Mouse (Mus musculus) heart, embryonic 12.5 days (tissue): ENCODE measurements at regions not wholly inside any gene's neighbourhood (a gene's known extent, or its start where the extent isn't known, plus 50 kb on each side); places are given as distances from the start of the nearest gene placed in this dataset.

Experiments used
- ATAC-seq: fragments of 200-750 bp; cut with Nextera tagmentation; 2 replicates; pipeline ENCODE4 v1.8.0; 2017; ENCODE audit warnings: moderate TSS enrichment, moderate library complexity; ENCODE audit not compliant: insufficient number of reproducible peaks, low FRiP score
- H3K27ac ChIP-seq: fragments of 300-500 bp; sonication (generic); 2 replicates; pipeline ENCODE4 v1.5.1; 2016; ENCODE audit warnings: mild to moderate bottlenecking, moderate library complexity; ENCODE audit not compliant: poor library complexity, severe bottlenecking
- H3K27me3 ChIP-seq: fragments of 300-500 bp; sonication (generic); replicated peaks from 2 replicates; pipeline ENCODE4 v1.6.1; 2016; ENCODE audit warnings: mild to moderate bottlenecking, moderate library complexity
- H3K36me3 ChIP-seq: fragments of 300-500 bp; sonication (generic); 2 replicates; pipeline ENCODE4 v1.6.1; 2016; ENCODE audit warnings: mild to moderate bottlenecking, moderate library complexity
- H3K4me1 ChIP-seq: fragments of 300-500 bp; sonication (generic); replicated peaks from 2 replicates; pipeline ENCODE4 v1.6.1; 2016; ENCODE audit warnings: mild to moderate bottlenecking
- H3K4me2 ChIP-seq: fragments of 300-500 bp; sonication (generic); 2 replicates; pipeline ENCODE4 v1.6.1; 2016; ENCODE audit warnings: mild to moderate bottlenecking, moderate library complexity
- H3K4me3 ChIP-seq: fragments of 300-500 bp; sonication (generic); 2 replicates; pipeline ENCODE4 v1.5.1; 2016; ENCODE audit warnings: mild to moderate bottlenecking
- H3K9ac ChIP-seq: fragments of 300-500 bp; sonication (generic); 2 replicates; pipeline ENCODE4 v1.6.1; 2016; ENCODE audit warnings: mild to moderate bottlenecking, moderate library complexity
- H3K9me3 ChIP-seq: fragments of 300-500 bp; sonication (generic); replicated peaks from 2 replicates; pipeline ENCODE4 v1.6.1; 2016; ENCODE audit warnings: mild to moderate bottlenecking, moderate library complexity
- WGBS: fragments of 180-500 bp; shearing (Covaris S2); methylation state at CpG from one replicate; pipeline ENCODE4 v1.1.7; 2016; 5-methylcytosine and 5-hydroxymethylcytosine counted together

DNA sequence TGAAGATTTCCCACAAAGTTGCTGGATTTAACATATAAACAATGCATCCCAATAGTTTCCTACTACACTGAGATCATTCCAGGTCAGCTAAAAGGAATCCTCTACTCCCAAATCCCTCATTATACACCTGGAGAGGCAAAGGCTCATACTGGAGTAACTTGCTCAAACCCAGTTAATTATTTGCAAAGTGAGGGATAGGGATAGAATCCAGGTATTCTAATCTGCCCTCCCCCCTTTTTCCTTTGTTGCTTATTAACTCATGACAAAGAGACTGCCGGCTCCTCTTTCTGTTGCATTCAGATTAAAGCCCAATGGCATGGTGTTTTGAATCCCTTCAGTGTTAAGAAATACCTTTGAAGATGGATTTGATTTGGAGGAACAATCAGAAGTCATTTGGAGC is 308.4 kb downstream of the Epha4 start:
- Histone ChIP-seq H3K4me2 (no peak overlapping the region), H3K4me3 (no peak overlapping the region), H3K27ac (no peak overlapping the region), H3K36me3 (no peaks in the 10 kb centered on the region), H3K9ac (no peak overlapping the region), H3K27me3 (no peaks in the 10 kb centered on the region), H3K4me1 (no peaks in the 10 kb centered on the region), H3K9me3 (no peaks in the 10 kb centered on the region)
- ATAC-seq: no peak
- 81% methylated on average over 1 of the region's 1 CpGs for WGBS

DNA sequence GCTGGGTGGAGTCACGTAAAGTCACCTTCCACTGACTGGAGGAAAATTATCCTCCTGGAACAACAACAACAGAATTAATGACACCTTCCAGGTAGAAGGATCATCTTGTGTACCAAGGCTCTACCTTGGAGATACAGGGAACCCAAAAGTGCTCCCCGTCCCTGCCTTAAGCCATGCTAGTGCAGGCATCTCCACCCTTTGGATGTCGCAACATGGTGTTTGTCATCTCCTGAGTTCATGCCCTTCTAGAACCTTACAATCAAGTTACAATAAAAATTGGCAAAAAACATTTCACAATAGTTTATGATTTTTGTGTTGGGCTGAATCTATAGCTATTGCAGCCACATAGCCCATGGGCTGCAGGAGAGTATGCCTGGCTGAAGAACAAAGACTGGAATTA is 305.5 kb downstream of the Epha4 start:
- ATAC-seq: no peak
- Histone ChIP-seq H3K4me2 (no peak overlapping the region), H3K27me3 (no peaks in the 10 kb centered on the region), H3K27ac (no peak overlapping the region), H3K36me3 (no peaks in the 10 kb centered on the region), H3K9me3 (no peaks in the 10 kb centered on the region), H3K9ac (no peak overlapping the region), H3K4me1 (peaks cover 7% of the 10 kb centered on the region; the same call in 1 of the 2 replicates), H3K4me3 (no peak overlapping the region)
- 84% methylated on average over 3 of the region's 3 CpGs for WGBS

DNA sequence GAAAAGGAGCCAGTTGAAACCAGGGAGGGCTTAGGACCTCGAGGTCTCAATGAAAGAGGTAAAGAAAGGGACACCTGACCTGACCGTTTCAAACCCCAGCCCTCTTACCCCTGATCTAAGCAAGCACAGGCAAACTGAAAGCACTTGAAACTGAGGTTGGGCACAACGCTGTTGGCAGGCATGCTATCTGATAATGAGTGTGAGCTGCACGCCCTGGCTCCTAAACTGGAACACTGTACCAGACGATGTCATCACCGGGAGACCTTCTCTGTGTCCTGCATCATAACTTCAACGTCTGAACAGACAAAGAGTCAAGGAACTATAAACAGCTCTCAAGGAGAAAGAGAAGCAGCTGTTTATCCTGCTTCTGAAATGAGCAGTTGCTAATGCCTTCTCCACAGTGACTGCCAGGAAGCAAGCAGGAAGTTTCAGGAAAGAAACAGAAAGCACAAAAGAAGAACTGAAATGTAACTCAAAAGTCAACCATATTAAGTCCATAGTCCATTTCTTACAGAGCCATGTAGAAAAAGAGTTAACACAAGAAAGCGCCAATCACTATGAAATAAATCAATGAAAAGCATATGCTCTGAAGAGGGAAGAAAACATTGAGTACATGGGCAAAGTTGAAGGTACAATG is 301.3 kb downstream of the Epha4 start:
- 21% methylated on average over 8 of the region's 8 CpGs for WGBS
- no peak for ATAC-seq

DNA sequence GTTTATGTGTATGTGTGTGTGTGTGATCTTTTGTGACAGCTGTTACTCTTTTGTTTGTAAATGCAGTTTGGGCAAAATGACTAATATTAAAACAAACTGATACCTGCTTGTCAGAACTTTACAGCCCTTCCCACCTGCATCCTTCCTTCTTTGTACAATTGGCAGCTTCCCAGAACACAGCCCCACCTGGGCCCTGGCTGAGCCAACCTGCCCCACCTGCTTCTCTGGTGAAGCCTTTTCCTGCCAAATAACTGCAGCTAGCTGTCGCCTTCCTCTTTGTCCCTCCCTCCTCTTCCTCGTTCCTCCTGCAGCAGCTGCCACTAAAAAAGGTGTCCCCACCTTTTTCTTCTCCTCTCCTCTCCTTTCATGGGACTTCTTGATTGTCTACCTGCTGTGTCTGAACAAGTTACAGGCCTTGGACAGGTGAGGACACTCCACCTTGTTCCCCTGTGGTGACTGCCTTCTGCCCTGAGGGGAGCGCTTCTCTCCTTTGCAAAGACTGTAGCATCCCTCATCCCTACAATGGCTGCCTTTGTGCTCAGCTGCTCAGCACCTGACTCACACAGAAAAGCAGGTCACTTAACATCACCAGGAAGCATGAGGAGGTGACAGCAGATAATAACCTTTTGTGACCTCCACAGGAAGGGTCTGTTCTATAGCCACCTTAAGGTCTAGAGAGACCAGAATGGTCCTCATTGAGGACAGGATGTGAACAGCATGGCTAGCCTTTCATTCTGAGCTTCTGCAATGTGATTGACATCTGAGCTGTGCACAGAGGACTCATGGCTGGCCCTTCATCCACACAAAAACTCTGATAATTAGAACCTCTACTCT is 295.2 kb downstream of the Epha4 start:
- Histone ChIP-seq H3K36me3 (no peaks in the 10 kb centered on the region), H3K4me1 (no peaks in the 10 kb centered on the region), H3K27ac (no peak overlapping the region), H3K27me3 (no peaks in the 10 kb centered on the region), H3K4me3 (no peak overlapping the region), H3K4me2 (no peak overlapping the region), H3K9me3 (no peaks in the 10 kb centered on the region), H3K9ac (no peak overlapping the region)
- WGBS: 75% methylated on average over 3 of the region's 3 CpGs
- ATAC-seq: no peak

More for the DNA sequence above, 301.3 kb downstream of the Epha4 start:
- H3K4me3 ChIP-seq: peak overlapping the region; percentile 17; the same call in 1 of the 2 replicates
- no peaks in the 10 kb centered on the region for H3K27me3 ChIP-seq
- H3K9ac ChIP-seq: 0 out of 2 replicates have a peak overlapping the region, but pooled peaks have one; percentile 28
- H3K4me1 ChIP-seq: peaks cover 7% of the 10 kb centered on the region; the same call in 1 of the 2 replicates
- no peaks in the 10 kb centered on the region for H3K9me3 ChIP-seq
- peak overlapping the region; percentile 61 for H3K4me2 ChIP-seq
- 0 out of 2 replicates have a peak overlapping the region, but pooled peaks have one; percentile 27 for H3K27ac ChIP-seq
- H3K36me3 ChIP-seq: no peaks in the 10 kb centered on the region

DNA sequence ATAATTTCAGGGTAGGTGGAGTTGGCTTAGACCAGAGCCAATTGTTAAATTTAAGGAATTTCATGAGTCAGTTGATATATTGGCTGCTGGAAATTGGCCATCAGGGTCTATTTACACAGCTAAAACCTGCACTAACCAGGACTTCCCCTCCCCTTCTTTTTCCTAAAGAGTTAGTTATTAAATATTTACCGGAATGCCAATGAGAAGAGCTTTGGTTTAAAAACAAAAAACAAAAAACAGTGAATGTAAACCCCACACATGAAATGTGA is 294.6 kb downstream of the Epha4 start:
- H3K9ac ChIP-seq: no peak overlapping the region
- no peaks in the 10 kb centered on the region for H3K9me3 ChIP-seq
- no peak overlapping the region for H3K4me3 ChIP-seq
- H3K27me3 ChIP-seq: no peaks in the 10 kb centered on the region
- no peak for ATAC-seq
- no peaks in the 10 kb centered on the region for H3K36me3 ChIP-seq
- no peaks in the 10 kb centered on the region for H3K4me1 ChIP-seq
- WGBS: 84% methylated on average over 1 of the region's 1 CpGs
- no peak overlapping the region for H3K27ac ChIP-seq
- no peak overlapping the region for H3K4me2 ChIP-seq

DNA sequence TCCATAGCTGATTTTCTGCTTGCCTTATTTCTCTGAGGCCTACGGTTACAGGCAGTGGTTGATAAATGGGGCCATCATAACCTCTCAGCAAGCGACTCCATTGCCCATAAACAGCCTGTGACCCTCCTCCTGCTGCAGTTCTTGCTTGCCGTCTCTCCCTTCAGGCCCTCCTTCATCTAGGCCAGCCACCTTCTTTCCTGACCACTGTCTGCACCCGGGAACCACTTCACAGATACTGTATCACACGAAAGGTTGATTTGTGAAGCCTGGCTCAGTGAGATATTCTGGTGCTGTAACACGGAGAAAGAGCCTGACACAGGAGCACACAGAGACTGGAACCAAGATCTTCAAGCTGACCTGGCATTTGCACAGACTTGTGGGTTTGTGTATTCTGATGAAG is 294.1 kb downstream of the Epha4 start:
- no peak overlapping the region for H3K27ac ChIP-seq
- H3K9ac ChIP-seq: no peak overlapping the region
- H3K4me1 ChIP-seq: no peaks in the 10 kb centered on the region
- no peaks in the 10 kb centered on the region for H3K27me3 ChIP-seq
- no peak for ATAC-seq
- no peaks in the 10 kb centered on the region for H3K36me3 ChIP-seq
- H3K4me3 ChIP-seq: no peak overlapping the region
- 52% methylated on average over 6 of the region's 6 CpGs for WGBS
- no peaks in the 10 kb centered on the region for H3K9me3 ChIP-seq
- no peak overlapping the region for H3K4me2 ChIP-seq

DNA sequence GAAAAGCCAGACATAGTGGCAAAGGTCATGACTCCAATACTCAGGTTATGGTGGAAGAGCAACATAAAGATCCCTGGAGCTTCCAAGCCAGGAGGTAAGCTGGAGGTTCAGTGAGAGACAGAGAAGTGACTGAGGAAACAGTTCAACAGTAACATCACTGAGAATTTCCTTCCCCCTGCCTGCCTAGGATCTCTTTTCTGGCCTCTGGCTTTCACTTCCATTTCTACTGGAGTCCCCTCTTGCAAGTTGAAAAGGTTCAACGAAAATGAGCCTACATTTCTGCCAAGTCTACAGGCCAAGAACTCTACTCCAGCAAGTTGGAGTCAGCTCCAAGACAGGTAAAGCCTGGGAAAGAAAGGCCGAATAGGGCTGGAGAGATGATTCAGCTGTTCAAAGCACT is 293.0 kb downstream of the Epha4 start:
- Histone ChIP-seq H3K27ac (no peak overlapping the region), H3K4me3 (no peak overlapping the region), H3K9me3 (no peaks in the 10 kb centered on the region), H3K27me3 (no peaks in the 10 kb centered on the region), H3K4me2 (no peak overlapping the region), H3K36me3 (no peaks in the 10 kb centered on the region), H3K9ac (no peak overlapping the region), H3K4me1 (peaks cover 6% of the 10 kb centered on the region)
- no peak for ATAC-seq
- 92% methylated on average over 2 of the region's 2 CpGs for WGBS

DNA sequence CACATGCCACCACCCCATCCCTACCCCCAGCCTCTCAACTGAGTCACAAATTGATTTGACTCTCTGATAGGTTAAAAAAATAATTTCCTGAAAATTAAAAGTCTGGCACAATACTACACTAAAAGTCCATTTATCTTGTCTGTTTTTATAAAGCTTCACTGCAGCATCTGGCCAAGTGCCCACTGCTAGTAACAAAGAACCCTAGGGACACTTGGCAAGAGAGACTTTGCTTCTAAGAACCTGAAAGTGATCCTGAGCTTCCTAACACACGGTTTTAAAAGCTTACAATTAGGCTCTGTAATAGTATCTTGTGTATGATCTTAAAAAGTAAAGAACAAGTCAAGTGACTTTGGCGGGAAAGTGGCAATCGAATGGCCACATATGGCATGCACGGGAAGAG is 288.3 kb downstream of the Epha4 start:
- 28% methylated on average over 4 of the region's 4 CpGs for WGBS
- H3K4me1 ChIP-seq: peaks cover 18% of the 10 kb centered on the region
- H3K9me3 ChIP-seq: 0 out of 2 replicates have a peak, but pooled peaks cover 4% of the 10 kb centered on the region
- peak overlapping the region; percentile 57 for H3K4me2 ChIP-seq
- no peak overlapping the region for H3K9ac ChIP-seq
- no peak overlapping the region for H3K4me3 ChIP-seq
- no peaks in the 10 kb centered on the region for H3K27me3 ChIP-seq
- ATAC-seq: no peak
- no peaks in the 10 kb centered on the region for H3K36me3 ChIP-seq
- H3K27ac ChIP-seq: 0 out of 2 replicates have a peak overlapping the region, but pooled peaks have one; percentile 18

DNA sequence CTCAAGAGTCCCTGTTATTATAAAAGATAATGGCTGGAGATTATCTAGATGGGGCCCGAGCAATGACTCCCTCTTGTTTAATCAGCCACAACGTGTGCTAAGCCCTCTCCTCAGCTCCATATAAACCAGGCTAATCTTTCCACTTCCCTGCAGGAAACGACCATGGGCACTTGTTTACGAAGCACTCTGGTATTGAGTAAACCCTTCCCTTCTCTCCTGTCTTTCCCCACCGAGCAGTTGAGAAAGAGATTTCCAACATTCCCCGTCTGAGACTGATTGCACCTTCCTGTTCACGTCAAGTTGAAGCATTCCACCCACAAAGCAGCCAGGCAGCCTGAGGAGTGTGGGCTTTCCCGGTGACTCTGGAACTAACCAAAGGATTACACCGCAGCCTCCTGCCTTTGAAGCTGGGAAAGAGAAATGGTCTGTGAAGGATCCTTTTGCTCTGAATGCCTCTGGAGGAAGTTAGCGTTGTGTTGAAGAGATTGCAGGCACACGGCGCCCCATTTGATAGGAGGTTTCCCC is 287.8 kb downstream of the Epha4 start:
- peak; percentile 53 for ATAC-seq
- Histone ChIP-seq H3K9ac (no peak overlapping the region), H3K27ac (peak overlapping the region; percentile 18; the same call in 1 of the 2 replicates), H3K4me1 (peaks cover 18% of the 10 kb centered on the region), H3K27me3 (no peaks in the 10 kb centered on the region), H3K9me3 (0 out of 2 replicates have a peak, but pooled peaks cover 4% of the 10 kb centered on the region), H3K36me3 (no peaks in the 10 kb centered on the region), H3K4me2 (peak overlapping the region; percentile 57), H3K4me3 (no peak overlapping the region)
- WGBS: 7% methylated on average over 12 of the region's 12 CpGs

DNA sequence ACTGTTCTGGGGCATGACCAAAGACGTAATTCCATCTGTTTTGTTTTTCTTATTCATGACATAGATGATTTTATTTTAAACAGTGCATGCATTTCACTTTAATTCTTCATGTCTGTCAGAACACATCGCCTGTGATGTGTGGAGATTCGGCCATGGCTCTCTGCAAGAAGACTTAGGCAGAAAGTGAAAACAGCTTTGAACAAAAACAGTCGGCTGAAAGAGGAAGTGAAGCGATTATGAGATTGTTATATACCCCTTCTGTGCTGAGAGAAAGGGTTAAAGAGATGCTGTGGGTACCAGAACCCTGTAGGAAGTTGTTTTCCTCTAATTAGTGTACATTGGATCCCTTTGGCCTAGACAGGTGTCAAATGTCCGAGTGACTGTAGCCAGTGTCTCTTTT is 287.1 kb downstream of the Epha4 start:
- no peak for ATAC-seq
- 63% methylated on average over 6 of the region's 6 CpGs for WGBS
- no peaks in the 10 kb centered on the region for H3K36me3 ChIP-seq

DNA sequence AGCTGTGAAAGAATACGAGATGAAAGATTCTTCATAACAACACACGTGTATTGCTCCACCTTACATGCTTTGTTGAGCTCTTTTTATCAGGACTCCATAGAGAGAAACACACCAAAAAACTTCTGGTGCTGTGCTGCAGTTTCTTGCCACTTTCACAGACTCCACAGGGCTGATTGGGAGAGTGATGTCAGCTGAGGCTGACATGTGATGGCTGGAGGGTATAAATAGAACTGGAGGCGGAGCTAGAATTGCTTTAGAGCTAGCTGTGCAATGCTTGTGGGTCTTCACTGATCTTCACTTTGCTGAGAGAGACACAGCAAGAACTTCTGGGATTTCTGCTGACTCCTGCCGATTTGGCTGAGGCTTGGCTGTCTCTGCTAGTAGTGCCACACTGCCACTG is 285.3 kb downstream of the Epha4 start:
- no peak overlapping the region for H3K9ac ChIP-seq
- no peak overlapping the region for H3K4me2 ChIP-seq
- H3K9me3 ChIP-seq: 0 out of 2 replicates have a peak, but pooled peaks cover 4% of the 10 kb centered on the region
- no peaks in the 10 kb centered on the region for H3K27me3 ChIP-seq
- H3K4me1 ChIP-seq: peaks cover 18% of the 10 kb centered on the region
- no peaks in the 10 kb centered on the region for H3K36me3 ChIP-seq
- H3K27ac ChIP-seq: 0 out of 2 replicates have a peak overlapping the region, but pooled peaks have one; percentile 20
- WGBS: 71% methylated on average over 4 of the region's 4 CpGs
- H3K4me3 ChIP-seq: no peak overlapping the region
- no peak for ATAC-seq

More for the DNA sequence above, 287.1 kb downstream of the Epha4 start:
- Histone ChIP-seq H3K4me1 (peaks cover 18% of the 10 kb centered on the region), H3K4me3 (no peak overlapping the region), H3K9ac (no peak overlapping the region), H3K9me3 (0 out of 2 replicates have a peak, but pooled peaks cover 4% of the 10 kb centered on the region), H3K27ac (no peak overlapping the region), H3K27me3 (no peaks in the 10 kb centered on the region), H3K4me2 (no peak overlapping the region)
